In genomic region chr15:80977620-80978334, GRCm38 (mm10) we compare ENCODE assay signal across 8 mouse cellular contexts. TPM values are rescaled to one million over a fixed set of nuclear protein-coding genes. Genes with fewer than 3 reads are reported as not detected.
DNase-seq lines count a peak whose midpoint lies in the region; ATAC-seq lines count a peak whose summit lies in the region.

Sgsm3 (plus strand) TSS chr15:80977765.

- no peaks in the 10 kb centered on the region for H3K27me3 ChIP-seq in hindbrain, embryonic 12.5 days

- peak; percentile 89 for DNase-seq in Muller cell, postnatal 12 days (ENCODE audit: inconsistent ontology term)
- DNase-seq in cerebellum, adult 9-11 months = peak; percentile 93
- peak; percentile 74 to 84 for DNase-seq in frontal cortex, postnatal 10 days (ENCODE audit: low spot score in 2 of 2)
- peak; percentile 81 to 82 for DNase-seq in layer of hippocampus, postnatal 14 days (ENCODE audit: low spot score in 2 of 2)
- peak; percentile 86 for DNase-seq in lung, postnatal 14 days
- peak; percentile 75 for DNase-seq in retina, adult 2 months (ENCODE audit: low read depth, low spot score)
- peak; percentile 82 to 88 for DNase-seq in thymus, postnatal 36 days

- peaks cover 10% of the 10 kb centered on the region for H3K4me1 ChIP-seq in hindbrain, embryonic 12.5 days

- H3K36me3 ChIP-seq in hindbrain, embryonic 12.5 days = no peaks in the 10 kb centered on the region

- peak within 1 kb of the TSS; percentile 88 for H3K4me3 ChIP-seq in hindbrain, embryonic 12.5 days

- peak within 1 kb of the TSS; percentile 82 for H3K9ac ChIP-seq in hindbrain, embryonic 12.5 days

- under 1% methylated on average over 67 of the region's 67 CpGs for WGBS in hindbrain, embryonic 12.5 days

- peak within 1 kb of the TSS; percentile 63 for H3K4me2 ChIP-seq in hindbrain, embryonic 12.5 days (replicated peaks)

- ATAC-seq in hindbrain, embryonic 12.5 days (ENCODE audit: low FRiP score) = peak; percentile 89

- peak within 1 kb of the TSS; percentile 64; the same call in 1 of the 2 replicates for H3K27ac ChIP-seq in hindbrain, embryonic 12.5 days

- H3K9me3 ChIP-seq in hindbrain, embryonic 12.5 days (replicated peaks) = no peaks in the 10 kb centered on the region

RNA-seq across cellular contexts. Expression of gene Sgsm3, which starts in this region (rescaled TPM):
- 43.1 and 46.4 TPM in 2 replicates for polyA plus RNA-seq in hindbrain, embryonic 12.5 days (2016; fragmentation: Nextera tagmentation; extraction: Ambion mirVana)
- 10 to 100 TPM; 65.3 to 71.1 TPM for total RNA-seq in layer of hippocampus, postnatal 14 days (2021)

Comparison
In these comparisons a context has a peak if more than half of its experiments do, and no peak if none do; other contexts are left out.
1. Peak in every context shown above with its lines: DNase-seq, ATAC-seq, H3K4me3 ChIP-seq and H3K27ac ChIP-seq.